25 mouse cellular contexts compared by ENCODE assay signal in genomic region chr16:36747068-36747467, GRCm38 (mm10). TPM values are rescaled to one million over a fixed set of nuclear protein-coding genes. Genes with fewer than 3 reads are reported as not detected.
DNase-seq lines count a peak whose midpoint lies in the region; ATAC-seq and TF ChIP-seq lines count a peak whose summit lies in the region.
"Had no signal": no experiment of that assay in that cellular context is flagged by ENCODE, and none has a peak within 500 bp of the region (broad histone marks: within the 10 kb centered on the region; RNA-seq: fewer than 3 reads in every experiment).

No protein-coding gene starts in this region.

- ATAC-seq in forebrain, postnatal 0 days = no peak
- ATAC-seq: activated CD4-positive, CD25-positive, alpha-beta regulatory T cell, adult 4 months; forebrain, embryonic 14.5 days; intestine, postnatal 0 days; Patski had no signal

- TF ChIP-seq POLR2A in ES-Bruce4 (IDR thresholded peaks at IDR 0.05; ENCODE audit: insufficient read depth, low read length) = no peak

- no peak overlapping the region for H3K4me2 ChIP-seq in forebrain, postnatal 0 days (ENCODE audit: low read depth)
- H3K4me2 ChIP-seq: embryonic facial prominence, embryonic 12.5 days; embryonic facial prominence, embryonic 15.5 days; heart, embryonic 12.5 days; heart, embryonic 15.5 days; hindbrain, embryonic 12.5 days; hindbrain, embryonic 15.5 days had no signal

- no peaks in the 10 kb centered on the region for H3K9me3 ChIP-seq in ES-Bruce4 (replicated peaks; ENCODE audit: control insufficient read depth, insufficient read depth, low read length, poor library complexity, severe bottlenecking)
- H3K9me3 ChIP-seq in forebrain, postnatal 0 days (ENCODE audit: low read length) = no peaks in the 10 kb centered on the region
- H3K9me3 ChIP-seq: embryonic facial prominence, embryonic 12.5 days; embryonic facial prominence, embryonic 15.5 days; heart, embryonic 12.5 days; heart, embryonic 15.5 days; hindbrain, embryonic 12.5 days; hindbrain, embryonic 15.5 days had no signal

- H3K4me3 ChIP-seq in ES-Bruce4 (ENCODE audit: low read depth, low read length) = no peak overlapping the region
- no peak overlapping the region for H3K4me3 ChIP-seq in forebrain, postnatal 0 days (ENCODE audit: low read depth, low read length)
- H3K4me3 ChIP-seq: embryonic facial prominence, embryonic 12.5 days; embryonic facial prominence, embryonic 15.5 days; heart, embryonic 12.5 days; heart, embryonic 15.5 days; hindbrain, embryonic 12.5 days; hindbrain, embryonic 15.5 days had no signal

- H3K4me1 ChIP-seq in ES-Bruce4 (ENCODE audit: control insufficient read depth, insufficient read depth, low read length) = no peaks in the 10 kb centered on the region
- no peaks in the 10 kb centered on the region for H3K4me1 ChIP-seq in forebrain, postnatal 0 days (ENCODE audit: insufficient read depth)
- H3K4me1 ChIP-seq: embryonic facial prominence, embryonic 12.5 days; embryonic facial prominence, embryonic 15.5 days; heart, embryonic 12.5 days; heart, embryonic 15.5 days; hindbrain, embryonic 12.5 days; hindbrain, embryonic 15.5 days had no signal

- no peak for TF ChIP-seq EP300 in ES-Bruce4 (IDR thresholded peaks at IDR 0.05; ENCODE audit: insufficient read depth, low read depth, low read length)

- no peak overlapping the region for H3K9ac ChIP-seq in ES-Bruce4 (ENCODE audit: low read depth, poor library complexity, severe bottlenecking)
- H3K9ac ChIP-seq in forebrain, postnatal 0 days = no peak overlapping the region
- H3K9ac ChIP-seq: embryonic facial prominence, embryonic 12.5 days; embryonic facial prominence, embryonic 15.5 days; heart, embryonic 12.5 days; heart, embryonic 15.5 days; hindbrain, embryonic 12.5 days; hindbrain, embryonic 15.5 days had no signal

- peak; percentile 11 to 44 for DNase-seq in lung, adult 18-20 months
- no peak for DNase-seq in lung, postnatal 4 days
- DNase-seq in R1 (ENCODE audit: low read depth, low spot score) = peak; percentile 90
- DNase-seq in lung, postnatal 14 days = peak; percentile 14
- no peak for DNase-seq in forebrain, postnatal 0 days
- no peak for DNase-seq in cerebellum, adult 9-10 months
- DNase-seq in embryo, embryonic 10.5 days (ENCODE audit: low spot score) = no peak
- DNase-seq: adrenal gland, adult 8-10 months; adrenal gland, postnatal 25 days; cerebellum, adult 11-12 months; cerebellum, adult 8-10 months; cerebellum, postnatal 14 days; gastrocnemius, postnatal 25 days; heart, postnatal 10 days had no signal

- 86% methylated on average over 4 of the region's 4 CpGs for WGBS in forebrain, postnatal 0 days

- H3K27me3 ChIP-seq in ES-Bruce4 (ENCODE audit: control insufficient read depth, insufficient read depth, low read length, poor library complexity, severe bottlenecking) = no peaks in the 10 kb centered on the region
- H3K27me3 ChIP-seq in forebrain, postnatal 0 days (ENCODE audit: insufficient read depth, low read length) = no peaks in the 10 kb centered on the region
- H3K27me3 ChIP-seq: embryonic facial prominence, embryonic 12.5 days; embryonic facial prominence, embryonic 15.5 days; heart, embryonic 12.5 days; heart, embryonic 15.5 days; hindbrain, embryonic 12.5 days; hindbrain, embryonic 15.5 days had no signal

- no peak for TF ChIP-seq CTCF in ES-Bruce4 (IDR thresholded peaks at IDR 0.05; ENCODE audit: low read depth, low read length)
- TF ChIP-seq CTCF in forebrain, postnatal 0 days (IDR thresholded peaks at IDR 0.05; ENCODE audit: low read depth) = no peak

- H3K27ac ChIP-seq in ES-Bruce4 (ENCODE audit: insufficient read depth, low read length) = peak overlapping the region; percentile 28; the same call in 1 of the 2 replicates
- no peak overlapping the region for H3K27ac ChIP-seq in forebrain, postnatal 0 days (ENCODE audit: low read depth, low read length)
- H3K27ac ChIP-seq: embryonic facial prominence, embryonic 12.5 days; embryonic facial prominence, embryonic 15.5 days; heart, embryonic 15.5 days; hindbrain, embryonic 12.5 days; hindbrain, embryonic 15.5 days had no signal

- H3K36me3 ChIP-seq in ES-Bruce4 (ENCODE audit: control insufficient read depth, insufficient read depth, low read length, poor library complexity, severe bottlenecking) = peaks cover 2% of the 10 kb centered on the region; the same call in 1 of the 2 replicates
- H3K36me3 ChIP-seq in forebrain, postnatal 0 days (ENCODE audit: insufficient read depth) = no peaks in the 10 kb centered on the region
- H3K36me3 ChIP-seq: embryonic facial prominence, embryonic 12.5 days; embryonic facial prominence, embryonic 15.5 days; heart, embryonic 12.5 days; heart, embryonic 15.5 days; hindbrain, embryonic 12.5 days; hindbrain, embryonic 15.5 days had no signal

RNA-seq across cellular contexts. Expression of gene Slc15a2, which starts 37.7 kb away (rescaled TPM):
- 29.0 and 30.8 TPM in 2 replicates for polyA plus RNA-seq in ES-Bruce4 (2011; ENCODE audit: insufficient read depth, insufficient read length, low read depth, missing spikeins)
- 18.2 and 23.5 TPM in 2 replicates for total RNA-seq in forebrain, postnatal 0 days (2014; rRNA removed)
- 21.1 and 23.9 TPM in 2 replicates for polyA plus RNA-seq in forebrain, postnatal 0 days (2015; fragmentation: Nextera tagmentation; extraction: Ambion mirVana)

RNA-seq across cellular contexts. Expression of gene Ildr1, which starts 53.3 kb away (rescaled TPM):
- 13.9 and 17.0 TPM in 2 replicates for polyA plus RNA-seq in ES-Bruce4 (2011; ENCODE audit: insufficient read depth, insufficient read length, low read depth, missing spikeins)
- total RNA-seq in forebrain, postnatal 0 days (2014; rRNA removed) = 0.31 and 0.76 TPM in 2 replicates
- polyA plus RNA-seq in forebrain, postnatal 0 days (2015; fragmentation: Nextera tagmentation; extraction: Ambion mirVana) = 0.43 and 1.1 TPM in 2 replicates
- total RNA-seq: adrenal gland, adult 8-10 months; adrenal gland, postnatal 25 days; heart, postnatal 10 days had no signal
- polyA plus RNA-seq: forebrain, embryonic 14.5 days; heart, embryonic 12.5 days; Patski had no signal

Comparison
In these comparisons a context has a peak if more than half of its experiments do, and no peak if none do; other contexts are left out.
1. DNase-seq: peak in lung, adult 18-20 months (2 of 2), R1 (single experiment) and lung, postnatal 14 days (single experiment); none in lung, postnatal 4 days (0 of 2), forebrain, postnatal 0 days (single experiment), cerebellum, adult 9-10 months (single experiment) and embryo, embryonic 10.5 days (single experiment).